Mouse (Mus musculus): Measurements from ENCODE around the gene Ifna11. TPM values are rescaled to one million over a fixed set of nuclear protein-coding genes. Genes with fewer than 3 reads are reported as not detected.
"Not testable (repeated sequence)": the region's sequence is repeated elsewhere in the genome, so short reads cannot be mapped to it uniquely, and the experiment has no call there.

Ifna11 gene
- polyA plus RNA-seq (2012; rRNA removed): not detected in 2 replicates

- DNase-seq (ENCODE audit: low read depth): no peak
- TF ChIP-seq POLR2A (IDR thresholded peaks at IDR 0.05; ENCODE audit: borderline replicate concordance, extremely low read depth, insufficient read depth, insufficient read length, poor library complexity, severe bottlenecking) (no peak), CTCF (IDR thresholded peaks at IDR 0.05; ENCODE audit: borderline replicate concordance, extremely low read depth, insufficient read depth, insufficient read length) (no peak)
These were observed at the start of gene Ifna11 for GRCm38 (mm10) chr4:88819659-88820058. Ifna11 (plus strand) TSS chr4:88819959.

GRCm38 (mm10) chr4:88773534-88773933 lies 46.2 kb upstream of the Ifna11 start, which contains the start of gene Gm13290:
Gm13290 (plus strand) TSS chr4:88773834.
- not testable (repeated sequence) for DNase-seq (ENCODE audit: low read depth)

- not testable (repeated sequence) for DNase-seq (ENCODE audit: low read depth)
These were observed 43.1 kb upstream of the Ifna11 start, which contains the start of gene Gm13289 for GRCm38 (mm10) chr4:88776622-88777021. Gm13289 (plus strand) TSS chr4:88776922.

GRCm38 (mm10) chr4:88779550-88779949 lies 40.2 kb upstream of the Ifna11 start, which contains the start of gene Gm13272:
Gm13272 (plus strand) TSS chr4:88779850.
- not testable (repeated sequence) for DNase-seq (ENCODE audit: low read depth)

GRCm38 (mm10) chr4:88780320-88780719 lies 39.4 kb upstream of the Ifna11 start:
- not testable (repeated sequence) for DNase-seq (ENCODE audit: low read depth)

- DNase-seq (ENCODE audit: low read depth): not testable (repeated sequence)
These were observed 37.9 kb upstream of the Ifna11 start, which contains the start of gene Ifnz for GRCm38 (mm10) chr4:88781831-88782230. Ifnz (plus strand) TSS chr4:88782131.

GRCm38 (mm10) chr4:88782335-88782734 lies 37.4 kb upstream of the Ifna11 start:
- not testable (repeated sequence) for DNase-seq (ENCODE audit: low read depth)

- not testable (repeated sequence) for DNase-seq (ENCODE audit: low read depth)
These were observed 34.4 kb upstream of the Ifna11 start, which contains the start of gene Gm13276 for GRCm38 (mm10) chr4:88785409-88785808. Gm13276 (plus strand) TSS chr4:88785709.

GRCm38 (mm10) chr4:88788402-88788801 lies 31.4 kb upstream of the Ifna11 start, which contains the start of gene Gm13277:
Gm13277 (plus strand) TSS chr4:88788632.
- peak; percentile 29; the same call in 1 of the 2 replicates for TF ChIP-seq CTCF (IDR thresholded peaks at IDR 0.05; ENCODE audit: borderline replicate concordance, extremely low read depth, insufficient read depth, insufficient read length)
- not testable (repeated sequence) for DNase-seq (ENCODE audit: low read depth)

- DNase-seq (ENCODE audit: low read depth): not testable (repeated sequence)
These were observed 28.5 kb upstream of the Ifna11 start, which contains the start of gene Gm13278 for GRCm38 (mm10) chr4:88791250-88791649. Gm13278 (plus strand) TSS chr4:88791550.

- DNase-seq (ENCODE audit: low read depth): not testable (repeated sequence)
These were observed 25.7 kb upstream of the Ifna11 start, which contains the start of gene Gm13275 for GRCm38 (mm10) chr4:88793936-88794675. Gm13275 (plus strand) TSS chr4:88794487.

GRCm38 (mm10) chr4:88797097-88797496 lies 22.7 kb upstream of the Ifna11 start, which contains the start of gene Gm13279:
Gm13279 (plus strand) TSS chr4:88797397.
- DNase-seq (ENCODE audit: low read depth): not testable (repeated sequence)

GRCm38 (mm10) chr4:88799365-88799764 lies 20.4 kb upstream of the Ifna11 start, which contains the start of gene Gm13285:
Gm13285 (plus strand) TSS chr4:88799665.
- not testable (repeated sequence) for DNase-seq (ENCODE audit: low read depth)

GRCm38 (mm10) chr4:88802954-88803353 lies 16.8 kb upstream of the Ifna11 start, which contains the start of gene Gm13287:
Gm13287 (plus strand) TSS chr4:88803254.
- DNase-seq (ENCODE audit: low read depth): not testable (repeated sequence)

- DNase-seq (ENCODE audit: low read depth): not testable (repeated sequence)
These were observed 14.5 kb upstream of the Ifna11 start, which contains the start of gene Gm13288 for GRCm38 (mm10) chr4:88805231-88805630. Gm13288 (plus strand) TSS chr4:88805531.

GRCm38 (mm10) chr4:88805761-88806160 lies 14.0 kb upstream of the Ifna11 start:
- not testable (repeated sequence) for DNase-seq (ENCODE audit: low read depth)
